Mouse (Mus musculus): ENCODE measurements at regions not wholly inside any gene's neighbourhood (a gene's known extent, or its start where the extent isn't known, plus 50 kb on each side); places are given as distances from the start of the nearest gene placed in this dataset.

GRCm38 (mm10) chr6:127325596-127326332 lies 120.9 kb upstream of the Parp11 start:
- no peak for ATAC-seq (ENCODE audit: extremely low read depth, insufficient number of reproducible peaks, low FRiP score, poor library complexity, severe bottlenecking)
- Histone ChIP-seq H3K4me3 (ENCODE audit: low read depth, low read length) (no peak overlapping the region), H3K9me3 (replicated peaks) (no peaks in the 10 kb centered on the region), H3K27me3 (ENCODE audit: insufficient read depth, low read length) (peaks cover 10% of the 10 kb centered on the region; the same call in 1 of the 2 replicates), H3K36me3 (replicated peaks) (no peaks in the 10 kb centered on the region), H3K4me1 (ENCODE audit: insufficient read depth, low read depth, low read length) (peaks cover 60% of the 10 kb centered on the region)
- no peak for TF ChIP-seq POLR2AphosphoS5 (IDR thresholded peaks at IDR 0.05; ENCODE audit: insufficient replicate concordance, low read depth, low read length)
- TF ChIP-seq GATA2 (IDR thresholded peaks at IDR 0.05; ENCODE audit: borderline replicate concordance, low read depth, low read length), result no peak
- TF ChIP-seq TAL1 (conservative IDR thresholded peaks at IDR 0.05; ENCODE audit: low read depth, low read length), result no peak
- no peak for TF ChIP-seq GATA1 (IDR thresholded peaks at IDR 0.05; ENCODE audit: borderline replicate concordance, low read length)
- TF ChIP-seq CTCF (IDR thresholded peaks at IDR 0.05; ENCODE audit: low read depth, low read length), result no peak
- no peak for DNase-seq (ENCODE audit: low spot score)

- no peak for ATAC-seq (ENCODE audit: extremely low read depth, insufficient number of reproducible peaks, low FRiP score, poor library complexity, severe bottlenecking)
- Histone ChIP-seq H3K4me1 (ENCODE audit: insufficient read depth, low read depth, low read length) (peaks cover 59% of the 10 kb centered on the region), H3K4me3 (ENCODE audit: low read depth, low read length) (no peak overlapping the region), H3K9me3 (replicated peaks) (no peaks in the 10 kb centered on the region), H3K27me3 (ENCODE audit: insufficient read depth, low read length) (peaks cover 10% of the 10 kb centered on the region; the same call in 1 of the 2 replicates), H3K36me3 (replicated peaks) (no peaks in the 10 kb centered on the region)
- TF ChIP-seq CTCF (IDR thresholded peaks at IDR 0.05; ENCODE audit: low read depth, low read length) (no peak), TAL1 (conservative IDR thresholded peaks at IDR 0.05; ENCODE audit: low read depth, low read length) (no peak), POLR2AphosphoS5 (IDR thresholded peaks at IDR 0.05; ENCODE audit: insufficient replicate concordance, low read depth, low read length) (no peak), GATA1 (IDR thresholded peaks at IDR 0.05; ENCODE audit: borderline replicate concordance, low read length) (no peak), GATA2 (IDR thresholded peaks at IDR 0.05; ENCODE audit: borderline replicate concordance, low read depth, low read length) (no peak)
- no peak for DNase-seq (ENCODE audit: low spot score)
These were observed 120.3 kb upstream of the Parp11 start for GRCm38 (mm10) chr6:127326333-127326729.

- no peak for ATAC-seq (ENCODE audit: extremely low read depth, insufficient number of reproducible peaks, low FRiP score, poor library complexity, severe bottlenecking)
- DNase-seq (ENCODE audit: low spot score), result no peak
- peaks cover 10% of the 10 kb centered on the region; the same call in 1 of the 2 replicates for H3K27me3 ChIP-seq (ENCODE audit: insufficient read depth, low read length)
- H3K4me3 ChIP-seq (ENCODE audit: low read depth, low read length), result no peak overlapping the region; the same call in 1 of the 2 replicates
- H3K4me1 ChIP-seq (ENCODE audit: insufficient read depth, low read depth, low read length), result peaks cover 35% of the 10 kb centered on the region
- no peaks in the 10 kb centered on the region for H3K36me3 ChIP-seq (replicated peaks)
- no peak for TF ChIP-seq TAL1 (conservative IDR thresholded peaks at IDR 0.05; ENCODE audit: low read depth, low read length)
- TF ChIP-seq POLR2AphosphoS5 (IDR thresholded peaks at IDR 0.05; ENCODE audit: insufficient replicate concordance, low read depth, low read length), result no peak
- no peak for TF ChIP-seq GATA1 (IDR thresholded peaks at IDR 0.05; ENCODE audit: borderline replicate concordance, low read length)
- no peak for TF ChIP-seq GATA2 (IDR thresholded peaks at IDR 0.05; ENCODE audit: borderline replicate concordance, low read depth, low read length)
- TF ChIP-seq CTCF (IDR thresholded peaks at IDR 0.05; ENCODE audit: low read depth, low read length), result no peak
- no peaks in the 10 kb centered on the region for H3K9me3 ChIP-seq (replicated peaks)
These were observed 117.2 kb upstream of the Parp11 start for GRCm38 (mm10) chr6:127329191-127330014.

GRCm38 (mm10) chr6:127330015-127330705 lies 116.5 kb upstream of the Parp11 start:
- H3K36me3 ChIP-seq (replicated peaks), result no peaks in the 10 kb centered on the region
- H3K9me3 ChIP-seq (replicated peaks), result no peaks in the 10 kb centered on the region
- peaks cover 28% of the 10 kb centered on the region for H3K4me1 ChIP-seq (ENCODE audit: insufficient read depth, low read depth, low read length)
- DNase-seq (ENCODE audit: low spot score) (peak; percentile 89), ATAC-seq (ENCODE audit: extremely low read depth, insufficient number of reproducible peaks, low FRiP score, poor library complexity, severe bottlenecking) (peak; percentile 64)
- peaks cover 10% of the 10 kb centered on the region; the same call in 1 of the 2 replicates for H3K27me3 ChIP-seq (ENCODE audit: insufficient read depth, low read length)
- H3K4me3 ChIP-seq (ENCODE audit: low read depth, low read length), result peak overlapping the region; percentile 69
- TF ChIP-seq GATA2 (IDR thresholded peaks at IDR 0.05; ENCODE audit: borderline replicate concordance, low read depth, low read length), result no peak

- H3K36me3 ChIP-seq (replicated peaks), result no peaks in the 10 kb centered on the region
- DNase-seq (ENCODE audit: low spot score), result no peak
- no peak for ATAC-seq (ENCODE audit: extremely low read depth, insufficient number of reproducible peaks, low FRiP score, poor library complexity, severe bottlenecking)
- TF ChIP-seq TAL1 (conservative IDR thresholded peaks at IDR 0.05; ENCODE audit: low read depth, low read length), result no peak
- TF ChIP-seq CTCF (IDR thresholded peaks at IDR 0.05; ENCODE audit: low read depth, low read length), result no peak
- TF ChIP-seq GATA2 (IDR thresholded peaks at IDR 0.05; ENCODE audit: borderline replicate concordance, low read depth, low read length), result no peak
- TF ChIP-seq GATA1 (IDR thresholded peaks at IDR 0.05; ENCODE audit: borderline replicate concordance, low read length), result no peak
- no peak for TF ChIP-seq POLR2AphosphoS5 (IDR thresholded peaks at IDR 0.05; ENCODE audit: insufficient replicate concordance, low read depth, low read length)
- H3K4me3 ChIP-seq (ENCODE audit: low read depth, low read length), result no peak overlapping the region
- no peaks in the 10 kb centered on the region for H3K9me3 ChIP-seq (replicated peaks)
- H3K4me1 ChIP-seq (ENCODE audit: insufficient read depth, low read depth, low read length), result peaks cover 27% of the 10 kb centered on the region
- peaks cover 15% of the 10 kb centered on the region for H3K27me3 ChIP-seq (ENCODE audit: insufficient read depth, low read length)
These were observed 115.5 kb upstream of the Parp11 start for GRCm38 (mm10) chr6:127331091-127331490.

- H3K4me1 ChIP-seq (ENCODE audit: insufficient read depth, low read depth, low read length), result peaks cover 33% of the 10 kb centered on the region
- no peak for TF ChIP-seq GATA2 (IDR thresholded peaks at IDR 0.05; ENCODE audit: borderline replicate concordance, low read depth, low read length)
- TF ChIP-seq CTCF (IDR thresholded peaks at IDR 0.05; ENCODE audit: low read depth, low read length), result no peak
- TF ChIP-seq TAL1 (conservative IDR thresholded peaks at IDR 0.05; ENCODE audit: low read depth, low read length), result no peak
- TF ChIP-seq GATA1 (IDR thresholded peaks at IDR 0.05; ENCODE audit: borderline replicate concordance, low read length), result no peak
- no peak for TF ChIP-seq POLR2AphosphoS5 (IDR thresholded peaks at IDR 0.05; ENCODE audit: insufficient replicate concordance, low read depth, low read length)
These were observed 112.4 kb upstream of the Parp11 start for GRCm38 (mm10) chr6:127334256-127334655.

More at GRCm38 (mm10) chr6:127334256-127334655, 112.4 kb upstream of the Parp11 start:
- no peak for ATAC-seq (ENCODE audit: extremely low read depth, insufficient number of reproducible peaks, low FRiP score, poor library complexity, severe bottlenecking)
- Histone ChIP-seq H3K36me3 (replicated peaks) (no peaks in the 10 kb centered on the region), H3K27me3 (ENCODE audit: insufficient read depth, low read length) (peaks cover 22% of the 10 kb centered on the region), H3K4me3 (ENCODE audit: low read depth, low read length) (no peak overlapping the region), H3K9me3 (replicated peaks) (no peaks in the 10 kb centered on the region)
- no peak for DNase-seq (ENCODE audit: low spot score)
